Comparison of ENCODE assay signal across 9 mouse cellular contexts in the genomic region with DNA sequence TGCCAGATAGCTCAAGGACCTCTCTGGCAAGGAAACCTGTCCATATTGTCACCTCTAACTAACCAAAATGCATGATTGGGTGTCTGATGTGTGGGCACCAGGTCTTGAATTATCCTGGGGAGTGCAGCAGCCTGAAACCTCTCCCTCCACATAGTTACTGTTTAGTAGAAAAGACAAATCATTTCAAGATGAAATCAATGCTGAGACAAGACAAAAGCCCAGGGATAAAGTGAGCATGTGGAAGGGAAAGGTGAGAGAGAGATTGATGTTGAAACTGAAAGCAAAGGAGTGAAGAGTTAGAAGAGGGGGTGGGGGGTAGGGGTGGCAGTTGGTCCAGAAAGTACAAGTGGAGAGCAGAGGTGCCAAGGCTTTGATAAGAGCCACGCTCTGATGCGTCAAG. TPM values are rescaled to one million over a fixed set of nuclear protein-coding genes. Genes with fewer than 3 reads are reported as not detected.
A peak's percentile ranks its signal among the peaks of the same experiment; 100 is the strongest.
DNase-seq lines count a peak whose midpoint lies in the region; ATAC-seq lines count a peak whose summit lies in the region.
"Had no signal": no experiment of that assay in that cellular context is flagged by ENCODE, and none has a peak within 500 bp of the region (broad histone marks: within the 10 kb centered on the region; RNA-seq: fewer than 3 reads in every experiment).

No protein-coding gene starts in this region.

- no peaks in the 10 kb centered on the region for H3K27me3 ChIP-seq in forebrain, embryonic 14.5 days (replicated peaks; ENCODE audit: control insufficient read depth, insufficient read depth, low read length)
- no peaks in the 10 kb centered on the region for H3K27me3 ChIP-seq in forebrain, embryonic 16.5 days (replicated peaks; ENCODE audit: control insufficient read depth, insufficient read depth, low read length)
- H3K27me3 ChIP-seq in lung, embryonic 15.5 days, result no peaks in the 10 kb centered on the region
- H3K27me3 ChIP-seq in liver, embryonic 13.5 days, result no peaks in the 10 kb centered on the region
- H3K27me3 ChIP-seq in stomach, embryonic 15.5 days (replicated peaks), result no peaks in the 10 kb centered on the region

- 64% methylated on average over 2 of the region's 2 CpGs for WGBS in forebrain, embryonic 14.5 days
- 86% methylated on average over 2 of the region's 2 CpGs for WGBS in forebrain, embryonic 16.5 days
- WGBS in lung, embryonic 15.5 days, result 75% methylated on average over 2 of the region's 2 CpGs
- 32% methylated on average over 2 of the region's 2 CpGs for WGBS in liver, embryonic 13.5 days (ENCODE audit: insufficient replicate concordance)
- 87% methylated on average over 2 of the region's 2 CpGs for WGBS in stomach, embryonic 15.5 days

- H3K36me3 ChIP-seq in forebrain, embryonic 14.5 days (ENCODE audit: control insufficient read depth, insufficient read depth, low read length), result no peaks in the 10 kb centered on the region
- no peaks in the 10 kb centered on the region for H3K36me3 ChIP-seq in forebrain, embryonic 16.5 days (ENCODE audit: control insufficient read depth, insufficient read depth)
- H3K36me3 ChIP-seq in lung, embryonic 15.5 days, result no peaks in the 10 kb centered on the region
- no peaks in the 10 kb centered on the region for H3K36me3 ChIP-seq in liver, embryonic 13.5 days
- H3K36me3 ChIP-seq in stomach, embryonic 15.5 days, result no peaks in the 10 kb centered on the region

- no peak overlapping the region for H3K9ac ChIP-seq in forebrain, embryonic 14.5 days (ENCODE audit: low read length)
- H3K9ac ChIP-seq in forebrain, embryonic 16.5 days (replicated peaks; ENCODE audit: low read depth, low read length), result no peak overlapping the region
- no peak overlapping the region for H3K9ac ChIP-seq in lung, embryonic 15.5 days
- H3K9ac ChIP-seq in liver, embryonic 13.5 days, result no peak overlapping the region
- no peak overlapping the region for H3K9ac ChIP-seq in stomach, embryonic 15.5 days

- no peak for ATAC-seq in forebrain, embryonic 14.5 days
- ATAC-seq in forebrain, embryonic 16.5 days, result no peak
- ATAC-seq in lung, embryonic 15.5 days (ENCODE audit: borderline replicate concordance, extremely low read depth, low FRiP score, low TSS enrichment), result no peak
- ATAC-seq in liver, embryonic 13.5 days (ENCODE audit: low read depth), result no peak
- ATAC-seq in stomach, embryonic 15.5 days (ENCODE audit: insufficient read depth, low FRiP score, low read depth), result no peak

- no peak overlapping the region for H3K4me3 ChIP-seq in forebrain, embryonic 14.5 days (ENCODE audit: low read depth, low read length)
- H3K4me3 ChIP-seq in forebrain, embryonic 16.5 days (replicated peaks; ENCODE audit: low read length), result no peak overlapping the region
- peak overlapping the region; percentile 72; the same call in 1 of the 2 replicates for H3K4me3 ChIP-seq in lung, embryonic 15.5 days
- H3K4me3 ChIP-seq in liver, embryonic 13.5 days (replicated peaks), result no peak overlapping the region
- H3K4me3 ChIP-seq in stomach, embryonic 15.5 days (replicated peaks), result no peak overlapping the region

- H3K9me3 ChIP-seq in forebrain, embryonic 14.5 days (replicated peaks; ENCODE audit: control insufficient read depth, low read length), result no peaks in the 10 kb centered on the region
- H3K9me3 ChIP-seq in forebrain, embryonic 16.5 days (ENCODE audit: control insufficient read depth, low read length), result no peaks in the 10 kb centered on the region
- H3K9me3 ChIP-seq in lung, embryonic 15.5 days, result no peaks in the 10 kb centered on the region
- H3K9me3 ChIP-seq in liver, embryonic 13.5 days (replicated peaks), result no peaks in the 10 kb centered on the region
- H3K9me3 ChIP-seq in stomach, embryonic 15.5 days, result no peaks in the 10 kb centered on the region

- DNase-seq in forebrain, embryonic 14.5 days (ENCODE audit: low spot score), result no peak
- no peak for DNase-seq in lung, adult 18-20 months
- no peak for DNase-seq in liver, embryonic 13.5 days
- no peak for DNase-seq in ovary, adult 18-20 months (ENCODE audit: low spot score)
- DNase-seq in spleen, adult 12 weeks (ENCODE audit: low spot score), result no peak
- DNase-seq: heart, adult 18-20 months had no signal

- peaks cover 19% of the 10 kb centered on the region for H3K4me1 ChIP-seq in forebrain, embryonic 14.5 days (ENCODE audit: control insufficient read depth, insufficient read depth, low read length)
- H3K4me1 ChIP-seq in forebrain, embryonic 16.5 days (replicated peaks; ENCODE audit: control insufficient read depth, insufficient read depth, low read length), result peaks cover 27% of the 10 kb centered on the region
- peaks cover 36% of the 10 kb centered on the region for H3K4me1 ChIP-seq in lung, embryonic 15.5 days
- H3K4me1 ChIP-seq in liver, embryonic 13.5 days (replicated peaks), result peaks cover 56% of the 10 kb centered on the region
- peaks cover 20% of the 10 kb centered on the region for H3K4me1 ChIP-seq in stomach, embryonic 15.5 days

- H3K4me2 ChIP-seq in forebrain, embryonic 14.5 days (ENCODE audit: low read length), result peak overlapping the region; percentile 89; the same call in 1 of the 2 replicates
- no peak overlapping the region for H3K4me2 ChIP-seq in forebrain, embryonic 16.5 days (ENCODE audit: low read length)
- H3K4me2 ChIP-seq in lung, embryonic 15.5 days, result peak overlapping the region; percentile 75
- H3K4me2 ChIP-seq in liver, embryonic 13.5 days, result peak overlapping the region; percentile 89
- H3K4me2 ChIP-seq in stomach, embryonic 15.5 days, result peak overlapping the region; percentile 66; the same call in 1 of the 2 replicates

- H3K27ac ChIP-seq in forebrain, embryonic 14.5 days (ENCODE audit: low read depth, low read length), result no peak overlapping the region
- H3K27ac ChIP-seq in forebrain, embryonic 16.5 days (ENCODE audit: low read length), result no peak overlapping the region
- H3K27ac ChIP-seq in lung, embryonic 15.5 days, result 0 out of 2 replicates have a peak overlapping the region, but pooled peaks have one; percentile 26
- no peak overlapping the region for H3K27ac ChIP-seq in liver, embryonic 13.5 days
- H3K27ac ChIP-seq in stomach, embryonic 15.5 days, result no peak overlapping the region; the same call in 1 of the 2 replicates

RNA-seq across cellular contexts. Expression of a gene that starts 1.4 kb away (rescaled TPM):
- polyA plus RNA-seq in forebrain, embryonic 14.5 days (2014; fragmentation: Nextera tagmentation; extraction: Ambion mirVana), result 101 and 105 TPM in 2 replicates
- 90.0 and 102 TPM in 2 replicates for polyA plus RNA-seq in forebrain, embryonic 16.5 days (2015; fragmentation: Nextera tagmentation; extraction: Ambion mirVana)
- polyA plus RNA-seq in lung, embryonic 15.5 days (2015; fragmentation: Nextera tagmentation; extraction: Ambion mirVana), result 99.0 and 101 TPM in 2 replicates
- polyA plus RNA-seq in liver, embryonic 13.5 days (2015; fragmentation: Nextera tagmentation; extraction: Ambion mirVana), result 32.9 and 37.5 TPM in 2 replicates
- 67.5 and 72.3 TPM in 2 replicates for polyA plus RNA-seq in stomach, embryonic 15.5 days (2015; fragmentation: Nextera tagmentation; extraction: Ambion mirVana)

RNA-seq across cellular contexts. Expression of a gene that starts 45.5 kb away (rescaled TPM):
- 33.2 and 48.9 TPM in 2 replicates for polyA plus RNA-seq in forebrain, embryonic 14.5 days (2014; fragmentation: Nextera tagmentation; extraction: Ambion mirVana)
- polyA plus RNA-seq in forebrain, embryonic 16.5 days (2015; fragmentation: Nextera tagmentation; extraction: Ambion mirVana), result 71.5 and 85.2 TPM in 2 replicates
- polyA plus RNA-seq in lung, embryonic 15.5 days (2015; fragmentation: Nextera tagmentation; extraction: Ambion mirVana), result 147 and 150 TPM in 2 replicates
- 67.9 and 78.3 TPM in 2 replicates for polyA plus RNA-seq in liver, embryonic 13.5 days (2015; fragmentation: Nextera tagmentation; extraction: Ambion mirVana)
- 40.2 and 43.5 TPM in 2 replicates for polyA plus RNA-seq in stomach, embryonic 15.5 days (2015; fragmentation: Nextera tagmentation; extraction: Ambion mirVana)
